Mouse (Mus musculus): ENCODE data around the gene B4galnt1.

- no peak for TF ChIP-seq CTCF (IDR thresholded peaks at IDR 0.05; ENCODE audit: low read depth)
- TF ChIP-seq EP300 (optimal IDR thresholded peaks at IDR 0.05) = no peak
Observed at GRCm38 (mm10) chr10:127189651-127190381, 24.8 kb downstream of the B4galnt1 start, which contains the start of gene Arhgef25.

Measured in stomach, postnatal 0 days (tissue).